Mouse (Mus musculus): Measurements from ENCODE around the gene Wscd1.

Wscd1 gene

DNA sequence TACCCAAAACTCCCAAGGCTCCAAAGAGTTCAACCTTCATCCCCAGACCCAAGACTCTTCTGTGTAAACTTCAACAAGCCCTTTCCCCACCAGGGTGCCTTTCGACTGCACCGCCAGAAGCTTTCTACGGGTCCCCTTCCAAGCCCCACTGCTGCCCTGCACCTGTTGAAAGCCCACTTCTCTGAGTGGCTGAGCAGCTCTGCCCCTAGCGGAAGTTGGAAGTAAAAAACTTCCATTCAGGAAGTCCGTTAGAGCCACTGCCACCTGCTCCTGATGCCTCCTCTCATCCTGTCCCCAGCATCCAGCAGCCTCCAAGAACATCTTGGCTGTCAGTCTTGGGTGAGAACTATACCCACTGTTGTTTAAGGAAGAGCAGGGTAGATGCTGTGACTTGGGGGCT is at the start of gene Wscd1:
Gene Wscd1 (plus strand): TSS at position 250 of the 400 bp plus-strand sequence.
- in situ Hi-C loops (cut with MboI; ENCODE audit: low pct_unique_long_range_greater_than_20kb in 1 of 2, low sequenced_read_pairs in 2 of 2, unreplicated experiment in 1 of 2) = no loop called here

DNA sequence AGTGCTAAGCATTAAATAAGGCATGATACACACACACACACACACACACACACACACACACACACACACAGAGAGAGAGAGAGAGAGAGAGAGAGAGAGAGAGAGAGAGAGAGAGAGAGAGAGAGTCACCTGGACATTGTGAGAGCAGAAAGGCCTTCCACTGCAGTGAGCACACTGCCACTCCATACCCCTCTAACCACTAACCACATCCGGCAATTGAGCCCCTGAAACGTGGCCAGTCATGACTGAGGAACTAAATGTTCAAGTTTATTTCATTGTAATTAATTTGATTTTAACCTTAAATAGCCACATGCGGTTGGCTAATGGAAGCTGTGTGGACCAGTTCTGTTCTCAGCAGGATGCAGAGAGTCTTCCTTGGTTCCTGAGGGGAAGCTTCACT is 21.7 kb upstream of the Wscd1 start:
- in situ Hi-C loops (cut with MboI; ENCODE audit: low pct_unique_long_range_greater_than_20kb in 1 of 2, low sequenced_read_pairs in 2 of 2, unreplicated experiment in 1 of 2) = no loop called here

DNA sequence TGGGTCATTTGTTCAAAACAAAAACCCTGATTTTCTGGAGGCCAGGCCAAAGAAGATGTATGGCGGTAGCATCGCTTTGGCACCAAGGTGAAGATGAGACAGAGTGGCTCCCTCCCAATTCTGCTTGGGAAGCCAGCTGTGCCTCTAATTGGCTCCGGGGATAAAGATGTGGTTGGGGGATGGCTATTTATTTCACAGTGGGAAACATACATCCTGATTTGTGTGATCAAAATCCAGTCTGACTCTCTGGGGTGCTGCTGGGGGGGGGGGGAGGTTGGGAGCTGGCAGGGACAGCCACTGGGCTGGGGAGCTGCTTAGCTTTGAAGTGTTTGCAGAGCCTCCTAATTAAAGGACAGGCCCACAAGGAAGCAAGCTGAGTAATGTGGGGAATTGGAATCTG is 20.4 kb upstream of the Wscd1 start:
- in situ Hi-C loops (cut with MboI; ENCODE audit: low pct_unique_long_range_greater_than_20kb in 1 of 2, low sequenced_read_pairs in 2 of 2, unreplicated experiment in 1 of 2) = no loop called here

DNA sequence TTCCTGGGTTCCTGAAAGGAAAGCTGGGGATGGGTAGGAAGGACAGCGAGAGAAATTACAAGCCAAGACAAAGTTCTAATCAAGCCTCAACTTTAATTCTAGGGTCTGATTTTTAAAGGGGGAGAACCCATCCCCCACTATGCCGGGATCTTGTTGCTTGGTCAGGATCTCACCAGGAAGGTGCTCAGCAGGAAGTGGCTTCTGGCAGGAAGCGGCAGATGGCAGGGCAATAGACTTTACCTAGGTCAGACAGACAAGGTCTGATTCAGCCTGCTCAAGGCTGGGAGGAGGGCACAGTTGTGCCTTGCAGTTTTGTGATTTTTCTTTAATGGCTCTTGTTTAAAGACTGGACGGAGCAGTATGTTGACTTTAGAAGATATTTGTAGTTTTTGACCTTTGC is 15.9 kb upstream of the Wscd1 start:
- in situ Hi-C loops (cut with MboI; ENCODE audit: low pct_unique_long_range_greater_than_20kb in 1 of 2, low sequenced_read_pairs in 2 of 2, unreplicated experiment in 1 of 2) = no loop called here

DNA sequence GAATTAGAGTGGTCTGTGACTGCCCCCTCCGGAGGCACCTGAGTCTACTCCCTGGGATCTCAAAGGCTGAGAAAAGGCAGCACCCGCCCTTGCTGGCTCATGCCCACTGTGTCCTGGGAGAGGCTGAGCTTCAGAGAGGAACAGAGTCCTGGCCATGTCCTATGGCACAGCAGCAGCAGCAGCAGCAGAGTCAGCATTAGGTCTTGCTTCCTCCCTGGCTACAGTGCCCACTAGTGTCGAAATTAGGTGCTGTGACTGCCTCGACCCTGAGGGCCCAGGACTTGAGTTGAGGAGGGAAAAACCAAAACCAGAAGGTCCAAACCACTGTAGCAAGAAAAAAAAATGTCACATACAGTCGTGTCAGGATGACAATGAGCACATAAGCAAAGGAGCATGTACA is 12.6 kb upstream of the Wscd1 start:
- in situ Hi-C loops (cut with MboI; ENCODE audit: low pct_unique_long_range_greater_than_20kb in 1 of 2, low sequenced_read_pairs in 2 of 2, unreplicated experiment in 1 of 2) = no loop called here

DNA sequence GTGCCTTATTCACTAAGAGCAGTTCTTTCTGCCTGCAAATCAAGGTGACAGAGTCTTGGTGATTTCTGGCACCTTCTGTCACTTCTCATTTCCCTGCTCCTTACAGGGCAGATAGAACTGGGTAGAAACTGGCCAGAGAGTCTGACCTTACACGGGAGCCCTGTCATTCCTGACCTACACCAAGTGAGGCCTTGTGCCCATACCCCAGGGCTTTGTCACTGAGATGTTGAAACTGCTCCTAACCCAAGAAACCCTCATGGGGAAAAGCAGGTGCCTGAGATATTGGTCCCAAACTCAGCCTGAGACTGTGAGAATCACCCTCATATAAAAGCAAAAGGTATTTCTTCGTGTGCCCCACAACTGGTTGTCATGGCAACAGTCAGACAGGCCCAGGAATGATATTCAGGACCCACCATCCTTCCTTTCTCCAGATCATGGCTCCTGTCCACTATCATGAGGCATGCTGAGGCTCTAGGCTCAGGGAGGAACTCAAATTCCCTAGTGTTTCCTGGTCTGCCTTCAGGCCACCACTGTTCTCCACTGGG is 11.1 kb upstream of the Wscd1 start:
- in situ Hi-C loops (cut with MboI; ENCODE audit: low pct_unique_long_range_greater_than_20kb in 1 of 2, low sequenced_read_pairs in 2 of 2, unreplicated experiment in 1 of 2) = no loop called here

DNA sequence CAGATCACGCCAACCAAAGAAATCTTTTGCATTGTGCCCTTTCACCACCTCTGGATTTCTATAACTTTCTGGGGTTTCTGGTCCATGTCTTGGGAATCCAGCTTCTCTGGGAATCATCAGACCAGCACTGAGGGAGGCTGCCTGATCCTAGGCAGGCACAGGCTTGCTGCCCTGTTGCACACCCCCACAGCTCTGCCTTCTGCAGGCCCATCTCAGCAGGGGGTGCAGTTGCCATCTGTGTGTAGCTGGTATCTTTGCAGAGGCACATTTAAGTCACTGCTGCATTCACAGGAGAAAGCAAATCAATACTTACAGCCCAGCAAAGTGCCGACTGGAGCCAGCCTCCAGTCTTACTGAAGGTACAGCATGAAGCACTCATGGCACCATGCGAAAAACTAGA is 3.8 kb upstream of the Wscd1 start:
- in situ Hi-C loops (cut with MboI; ENCODE audit: low pct_unique_long_range_greater_than_20kb in 1 of 2, low sequenced_read_pairs in 2 of 2, unreplicated experiment in 1 of 2) = no loop called here

DNA sequence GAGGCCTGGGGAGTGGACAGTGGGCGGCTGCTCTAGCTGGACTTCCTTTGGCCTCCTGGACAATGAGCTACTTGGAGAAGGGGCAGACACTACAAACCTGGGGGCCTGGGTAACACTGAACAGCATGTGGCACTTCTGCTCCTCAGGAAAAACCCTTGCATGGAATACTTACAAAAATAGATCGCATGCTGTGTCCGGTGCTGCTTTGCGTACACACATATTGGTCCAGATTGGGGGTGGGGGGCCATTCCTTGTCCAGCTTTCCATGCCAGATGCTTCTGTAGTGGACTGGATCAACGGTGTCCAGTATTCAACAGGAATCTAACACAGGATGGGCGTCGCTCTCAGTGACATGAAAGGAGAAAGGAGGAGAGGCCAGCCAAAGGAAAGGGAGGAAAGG is 2.0 kb upstream of the Wscd1 start:
- in situ Hi-C loops (cut with MboI; ENCODE audit: low pct_unique_long_range_greater_than_20kb in 1 of 2, low sequenced_read_pairs in 2 of 2, unreplicated experiment in 1 of 2) = no loop called here

DNA sequence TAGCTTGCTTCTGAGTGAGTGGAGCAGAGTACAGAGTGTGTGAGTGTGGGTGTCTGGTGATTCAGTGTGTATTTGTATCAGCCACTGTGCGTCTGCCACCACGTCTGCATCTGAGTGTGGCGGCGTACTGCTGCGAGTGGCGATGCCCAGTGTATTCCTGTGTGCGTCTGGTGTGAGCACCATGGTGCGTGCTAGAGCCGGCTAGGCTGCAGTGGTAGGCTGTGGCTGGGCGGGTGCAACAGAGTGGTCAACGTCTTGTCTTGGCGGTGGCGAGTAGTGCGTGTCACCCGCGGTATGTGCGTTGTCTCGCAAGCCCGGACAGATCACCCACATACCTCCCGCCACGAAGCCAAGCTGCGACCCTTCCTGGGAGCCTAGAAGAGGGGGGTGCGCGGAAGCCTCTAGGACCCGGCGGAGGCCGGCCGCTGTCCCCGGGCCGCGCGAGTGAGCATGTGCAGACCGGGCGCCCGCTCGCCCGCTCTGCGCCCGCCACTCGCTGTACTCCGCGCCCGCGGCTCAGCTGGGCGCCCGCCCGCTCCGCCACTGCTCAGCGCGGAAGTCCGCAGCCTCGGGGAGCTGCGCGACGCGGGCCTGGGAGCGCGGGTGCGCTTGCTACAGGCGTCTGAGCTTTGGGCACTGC is 934 bp downstream of the Wscd1 start:
- in situ Hi-C loops (cut with MboI; ENCODE audit: low pct_unique_long_range_greater_than_20kb in 1 of 2, low sequenced_read_pairs in 2 of 2, unreplicated experiment in 1 of 2) = no loop called here

DNA sequence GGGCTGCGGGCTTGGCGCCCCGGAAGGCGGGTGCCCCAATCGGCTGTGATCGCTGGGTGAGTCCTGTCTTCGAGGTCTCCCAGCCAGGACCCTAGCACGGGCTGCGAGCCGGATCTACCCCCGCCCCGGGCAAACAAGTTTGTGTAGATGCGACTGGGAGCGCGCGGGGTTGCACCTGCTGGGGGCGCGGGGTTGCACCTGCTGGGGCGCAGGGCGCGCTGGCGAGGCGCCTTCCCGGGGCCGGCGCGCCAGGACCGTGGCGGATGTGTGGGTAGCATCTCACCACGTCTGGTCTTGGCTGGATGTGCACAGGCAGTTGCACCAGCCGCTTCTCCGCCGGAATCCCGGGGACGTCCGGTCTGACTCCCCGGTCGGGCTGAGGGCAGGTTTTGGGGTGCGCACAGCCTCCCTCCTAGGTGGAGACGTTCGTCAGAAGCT is 1.5 kb downstream of the Wscd1 start:
- in situ Hi-C loops (cut with MboI; ENCODE audit: low pct_unique_long_range_greater_than_20kb in 1 of 2, low sequenced_read_pairs in 2 of 2, unreplicated experiment in 1 of 2) = no loop called here

DNA sequence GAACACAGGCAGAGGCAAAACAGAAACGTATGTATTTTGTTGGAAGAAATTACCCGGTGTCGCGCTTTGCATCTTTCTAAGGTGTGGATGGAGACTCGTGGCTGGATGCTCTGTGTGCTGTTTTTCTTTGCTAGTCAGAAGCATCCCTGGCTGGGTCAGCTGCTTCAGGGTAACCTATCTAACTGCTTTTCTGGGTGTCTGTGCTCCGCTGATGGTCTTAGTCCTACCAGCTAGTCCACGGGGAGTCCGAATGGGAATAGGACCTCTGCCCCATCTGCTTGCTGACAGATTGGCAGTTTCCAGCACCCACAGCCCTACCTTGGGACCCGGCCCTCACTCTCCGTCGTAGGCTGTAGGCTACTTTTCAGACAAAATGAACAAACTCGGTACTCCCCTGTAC is 2.0 kb downstream of the Wscd1 start:
- in situ Hi-C loops (cut with MboI; ENCODE audit: low pct_unique_long_range_greater_than_20kb in 1 of 2, low sequenced_read_pairs in 2 of 2, unreplicated experiment in 1 of 2) = no loop called here

DNA sequence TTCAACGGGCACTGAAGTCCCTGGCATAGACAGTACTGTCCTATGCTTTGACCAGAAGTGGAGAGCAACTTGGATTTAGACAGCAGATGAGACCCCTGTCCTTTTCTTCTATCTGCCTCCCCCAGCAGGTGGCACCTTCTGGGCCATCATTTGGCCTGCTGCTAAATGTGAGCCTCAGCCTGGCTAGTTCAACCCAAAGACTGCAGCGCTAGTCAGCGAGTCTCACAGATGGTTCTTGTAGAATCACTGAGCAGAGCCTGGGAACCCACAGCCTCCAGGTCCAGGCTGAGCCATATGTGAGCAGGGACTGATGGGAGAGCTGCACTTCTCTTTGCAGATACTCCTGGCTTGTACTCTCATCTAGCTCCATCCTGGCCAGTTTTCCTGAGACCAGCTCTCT is 2.9 kb downstream of the Wscd1 start:
- in situ Hi-C loops (cut with MboI; ENCODE audit: low pct_unique_long_range_greater_than_20kb in 1 of 2, low sequenced_read_pairs in 2 of 2, unreplicated experiment in 1 of 2) = no loop called here

DNA sequence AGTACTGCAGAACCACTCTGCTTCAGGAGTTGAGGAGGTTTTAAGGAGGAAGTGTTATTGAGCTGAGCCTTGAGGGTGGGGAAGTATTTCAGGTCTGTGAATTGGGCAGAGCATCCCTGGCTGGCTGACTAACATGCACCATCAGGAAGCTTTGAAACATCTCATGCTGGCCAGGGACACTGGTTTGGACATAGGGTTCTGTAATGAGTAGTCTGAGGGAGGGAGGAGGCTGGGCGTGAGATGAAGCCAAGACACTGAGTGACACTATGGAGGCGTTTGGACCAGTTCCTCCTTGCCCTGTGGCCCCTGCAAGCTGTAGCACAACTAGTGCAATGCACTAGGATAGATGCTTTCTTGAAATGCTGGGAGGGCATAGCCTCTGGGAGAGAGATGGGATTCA is 5.4 kb downstream of the Wscd1 start:
- in situ Hi-C loops (cut with MboI; ENCODE audit: low pct_unique_long_range_greater_than_20kb in 1 of 2, low sequenced_read_pairs in 2 of 2, unreplicated experiment in 1 of 2) = no loop called here

DNA sequence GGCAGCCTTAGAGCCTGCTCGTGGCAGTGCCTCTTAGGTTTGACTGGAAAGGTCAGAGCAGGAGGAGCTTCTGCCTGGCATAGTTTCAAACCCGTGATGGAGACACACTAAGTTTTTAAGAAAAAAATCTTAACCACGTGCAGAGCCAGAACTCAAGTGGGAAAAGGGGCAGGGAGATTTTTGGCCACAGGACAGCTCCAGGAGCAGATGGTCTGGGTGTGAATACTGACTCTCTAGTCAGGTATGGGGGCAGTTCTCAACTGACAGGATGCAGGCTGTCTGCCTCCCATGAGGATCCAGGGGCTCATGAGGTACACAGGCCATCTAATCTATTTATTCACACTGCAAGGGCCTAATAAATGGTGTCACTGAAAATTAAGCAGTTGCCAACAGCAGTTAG is 6.6 kb downstream of the Wscd1 start:
- in situ Hi-C loops (cut with MboI; ENCODE audit: low pct_unique_long_range_greater_than_20kb in 1 of 2, low sequenced_read_pairs in 2 of 2, unreplicated experiment in 1 of 2) = no loop called here

DNA sequence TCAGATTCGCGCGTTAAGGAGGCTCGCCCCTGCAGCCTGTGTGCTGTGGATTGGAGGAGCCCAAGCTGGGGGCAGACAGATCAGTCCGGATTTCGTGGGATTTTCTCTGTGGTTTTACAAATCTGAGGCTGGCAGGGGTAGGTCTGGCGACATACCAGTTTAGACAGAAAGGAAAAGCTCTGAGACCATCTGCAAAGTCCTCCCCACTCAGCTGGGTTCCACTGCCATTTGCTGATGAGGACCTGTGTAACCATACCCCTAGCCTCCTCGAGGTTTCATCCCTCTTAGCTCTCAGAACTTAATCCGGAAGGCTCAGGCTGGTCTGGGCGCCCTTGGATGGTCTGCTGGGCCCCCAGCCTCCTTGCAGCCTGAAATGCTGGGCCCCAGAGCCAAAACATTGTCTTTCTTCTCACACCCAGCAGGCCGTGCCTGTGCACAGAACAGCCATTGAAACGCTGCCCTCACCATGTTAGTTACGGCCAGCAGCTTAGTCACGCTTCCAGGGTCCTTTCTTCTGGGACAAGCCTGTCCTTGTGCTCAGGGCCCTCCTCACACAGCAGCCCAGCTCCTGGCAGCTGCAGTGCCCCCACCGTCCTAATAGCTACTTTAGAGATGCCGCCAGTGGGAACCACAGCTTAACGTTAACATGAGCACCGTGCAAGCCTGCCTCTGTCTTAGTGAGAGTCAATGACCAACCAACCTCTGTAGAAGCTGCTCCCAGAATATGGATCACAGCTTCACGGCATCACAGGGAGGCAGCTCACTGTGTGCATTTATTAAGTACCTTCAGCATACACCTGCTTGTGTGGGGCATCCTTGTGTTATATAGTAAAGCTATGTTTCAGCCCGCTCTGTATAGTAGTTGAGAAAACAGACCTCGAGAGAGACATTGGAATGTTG is 8.7 kb downstream of the Wscd1 start:
- in situ Hi-C loops (cut with MboI; ENCODE audit: low pct_unique_long_range_greater_than_20kb in 1 of 2, low sequenced_read_pairs in 2 of 2, unreplicated experiment in 1 of 2) = no loop called here

DNA sequence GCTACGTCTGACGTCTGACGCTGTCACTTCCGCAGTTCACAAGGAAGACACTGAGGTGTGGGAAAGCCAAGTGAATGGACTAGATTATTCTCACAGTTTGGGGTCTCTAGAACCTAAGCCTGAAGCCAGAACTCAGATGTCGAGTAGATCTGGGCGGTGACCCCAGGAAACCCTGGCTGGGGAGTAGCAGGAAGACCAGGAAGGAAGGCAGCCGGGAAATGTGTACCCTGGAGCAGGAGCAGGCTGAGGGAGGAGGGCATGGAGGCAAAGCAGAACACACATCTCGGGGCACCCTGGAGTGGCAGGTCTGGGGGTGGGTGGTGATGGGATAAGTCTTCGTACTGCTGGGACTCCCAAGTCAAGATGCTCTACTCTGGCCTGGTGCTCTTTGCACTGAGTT is 11.3 kb downstream of the Wscd1 start:
- in situ Hi-C loops (cut with MboI; ENCODE audit: low pct_unique_long_range_greater_than_20kb in 1 of 2, low sequenced_read_pairs in 2 of 2, unreplicated experiment in 1 of 2) = no loop called here

DNA sequence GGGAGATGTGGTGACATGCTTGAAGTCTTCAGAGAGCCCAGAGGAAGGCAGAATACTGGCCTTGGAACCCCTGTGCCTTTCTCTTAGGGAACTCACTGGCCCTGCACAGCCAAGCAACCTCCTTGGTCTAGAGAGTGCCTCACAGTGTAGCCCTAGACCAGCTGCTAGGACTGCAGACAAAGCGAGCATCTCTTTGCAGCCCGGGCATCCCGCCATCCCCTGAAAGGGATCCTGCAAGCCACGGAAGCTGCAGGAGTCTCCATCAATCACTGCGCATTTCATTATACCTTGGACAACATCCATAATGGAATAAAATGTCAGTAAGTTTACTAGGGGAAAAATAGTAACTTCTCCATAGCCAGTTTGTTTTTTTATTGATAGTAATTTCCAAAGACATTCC is 13.4 kb downstream of the Wscd1 start:
- in situ Hi-C loops (cut with MboI; ENCODE audit: low pct_unique_long_range_greater_than_20kb in 1 of 2, low sequenced_read_pairs in 2 of 2, unreplicated experiment in 1 of 2) = no loop called here

DNA sequence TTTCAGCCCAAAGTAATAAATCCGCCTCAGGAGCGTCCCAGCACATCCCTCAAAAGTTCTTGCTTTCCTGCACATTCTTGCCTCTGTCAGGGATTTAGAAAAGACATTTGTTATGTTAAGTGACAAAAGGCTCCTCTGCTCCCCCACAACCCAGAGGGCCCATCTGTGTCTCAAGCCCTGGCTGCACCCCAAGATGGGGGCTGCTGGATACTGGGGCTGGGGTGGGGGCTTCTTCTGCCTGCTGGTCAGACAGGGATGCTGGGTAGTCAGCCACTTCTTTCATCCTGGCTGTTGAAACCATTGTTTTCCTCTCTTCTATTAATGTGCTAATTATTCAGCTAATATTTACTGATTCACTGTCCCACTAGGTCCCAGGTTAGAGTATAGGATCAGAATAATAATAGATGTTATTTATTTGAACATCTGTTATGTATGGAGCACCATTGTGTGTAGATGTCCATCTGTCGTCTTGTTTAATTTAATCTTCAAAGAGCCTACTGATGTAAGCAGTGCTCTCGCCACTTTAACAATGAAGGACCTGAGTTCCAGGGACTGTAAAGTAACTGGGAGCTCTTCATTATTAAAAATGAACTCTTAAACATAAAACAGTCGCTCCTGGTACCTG is 14.0 kb downstream of the Wscd1 start:
- in situ Hi-C loops (cut with MboI; ENCODE audit: low pct_unique_long_range_greater_than_20kb in 1 of 2, low sequenced_read_pairs in 2 of 2, unreplicated experiment in 1 of 2) = no loop called here

DNA sequence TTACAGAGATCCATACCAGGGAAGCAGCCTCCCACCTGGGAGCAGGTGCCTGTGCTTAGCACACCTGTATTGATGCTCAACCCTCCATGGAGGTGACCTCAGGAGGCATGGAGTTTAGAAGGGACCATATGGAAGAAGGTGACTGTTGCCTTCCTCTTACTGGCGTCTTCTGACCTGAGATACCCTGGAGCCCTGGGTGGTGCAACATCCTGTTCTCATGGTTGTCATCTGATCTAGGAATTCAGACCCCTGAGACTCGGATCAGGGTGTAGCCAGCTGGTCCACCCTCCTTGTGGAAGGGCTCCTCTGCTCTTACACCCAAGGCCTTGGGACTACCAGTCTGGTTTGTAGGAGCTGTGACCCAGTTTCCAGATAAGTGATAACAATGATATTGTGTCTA is 15.0 kb downstream of the Wscd1 start:
- in situ Hi-C loops (cut with MboI; ENCODE audit: low pct_unique_long_range_greater_than_20kb in 1 of 2, low sequenced_read_pairs in 2 of 2, unreplicated experiment in 1 of 2) = no loop called here
